Mouse (Mus musculus): ENCODE results near the gene Clpsl2. TPM values are rescaled to one million over a fixed set of nuclear protein-coding genes. Genes with fewer than 3 reads are reported as not detected.

Gene Clpsl2
- not detected in 2 replicates for polyA plus RNA-seq (2016; fragmentation: Nextera tagmentation; extraction: Ambion mirVana)

DNA sequence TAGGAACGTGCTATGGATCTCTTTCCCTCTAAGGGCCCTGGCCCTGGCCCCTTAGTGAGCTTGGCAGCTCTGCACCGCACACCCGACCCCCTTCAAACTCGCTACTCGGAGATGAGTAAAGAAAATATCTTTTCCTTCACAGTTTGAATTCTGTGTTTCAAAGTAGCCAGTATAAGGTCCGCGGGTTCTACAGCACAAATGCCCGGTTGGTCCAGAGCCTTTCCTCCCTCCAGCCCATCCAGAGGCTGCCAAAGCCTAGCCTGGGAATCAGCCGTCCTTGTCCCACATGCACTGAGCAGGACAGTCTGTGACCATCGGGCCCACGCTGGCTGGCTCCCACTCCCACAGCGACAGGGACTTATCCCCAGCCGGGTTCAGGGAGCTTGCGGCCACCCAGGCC lies at the start of gene Clpsl2:
TSS of gene Clpsl2 (plus strand) at position 301 of the 400 bp plus-strand sequence.
- H3K9ac ChIP-seq, result no peak within 1 kb of the TSS
- no peaks in the 10 kb centered on the region for H3K9me3 ChIP-seq (replicated peaks)
- no peak within 1 kb of the TSS for H3K4me2 ChIP-seq
- no peak within 1 kb of the TSS for H3K4me3 ChIP-seq
- 64% methylated on average over 14 of the region's 14 CpGs for WGBS (ENCODE audit: insufficient replicate concordance)
- no peak for ATAC-seq
- H3K36me3 ChIP-seq, result no peaks in the 10 kb centered on the region
- no peaks in the 10 kb centered on the region for H3K4me1 ChIP-seq
- no peak within 1 kb of the TSS for H3K27ac ChIP-seq
- H3K27me3 ChIP-seq (replicated peaks), result peaks cover 13% of the 10 kb centered on the region; the same call in 1 of the 2 replicates

DNA sequence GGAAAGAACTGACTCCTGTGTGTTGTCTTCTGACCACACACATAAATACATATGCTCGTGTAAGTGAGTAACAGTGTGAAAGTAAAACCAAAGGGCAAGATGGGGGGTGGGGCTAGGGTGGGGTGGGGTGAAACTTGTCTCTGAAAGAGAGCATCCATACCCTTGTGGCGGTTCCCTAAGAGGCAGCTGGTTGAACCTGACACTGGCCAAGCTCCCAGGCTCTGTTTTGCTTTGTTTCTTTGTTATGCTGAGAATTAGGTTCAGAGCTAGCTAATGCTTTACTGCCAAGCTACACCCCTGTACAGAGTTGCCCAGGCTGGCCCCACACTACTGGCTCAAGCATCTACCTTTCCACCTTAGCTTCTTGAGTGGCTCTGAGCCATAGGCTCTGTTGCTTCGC lies 48.7 kb upstream of the Clpsl2 start:
- Histone ChIP-seq H3K36me3 (no peaks in the 10 kb centered on the region), H3K4me1 (peaks cover 4% of the 10 kb centered on the region; the same call in 1 of the 2 replicates), H3K27ac (no peak overlapping the region), H3K9ac (no peak overlapping the region), H3K27me3 (replicated peaks) (no peaks in the 10 kb centered on the region; the same call in 1 of the 2 replicates), H3K4me2 (no peak overlapping the region), H3K4me3 (no peak overlapping the region), H3K9me3 (replicated peaks) (no peaks in the 10 kb centered on the region)
- ATAC-seq, result no peak
- WGBS (ENCODE audit: insufficient replicate concordance), result 54% methylated on average over 3 of the region's 3 CpGs

DNA sequence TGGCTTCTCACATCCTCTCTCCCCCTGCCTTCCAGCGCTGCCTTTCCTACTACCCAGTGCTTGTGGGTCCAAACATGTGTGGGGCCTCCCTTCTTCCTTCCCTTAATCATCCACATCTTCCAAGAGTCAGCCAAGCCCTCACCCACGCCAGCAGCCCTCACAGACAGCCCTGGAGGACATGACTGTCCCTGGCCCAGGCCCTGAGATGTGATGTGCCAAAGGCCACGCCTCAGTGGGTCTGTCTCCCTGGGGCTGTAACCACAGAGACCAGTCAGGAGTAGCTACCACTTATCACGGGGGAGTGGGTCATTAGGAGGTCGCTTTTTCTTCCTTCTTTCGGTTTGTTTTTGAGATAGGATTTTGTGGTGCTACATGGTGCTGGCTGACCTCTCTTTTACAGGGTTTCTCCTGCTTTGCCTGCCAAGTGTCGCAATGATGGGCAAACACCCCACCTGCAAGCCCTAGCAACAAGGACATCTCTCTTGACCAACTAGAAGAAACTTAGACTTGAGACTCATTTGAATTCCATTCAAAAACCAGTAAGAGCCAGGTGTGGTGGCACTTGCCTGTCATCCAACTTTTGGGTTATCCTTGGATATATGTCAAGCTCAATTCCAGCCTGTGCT lies 46.9 kb upstream of the Clpsl2 start:
- peaks cover 6% of the 10 kb centered on the region; the same call in 1 of the 2 replicates for H3K4me1 ChIP-seq
- H3K9ac ChIP-seq, result no peak overlapping the region
- H3K27me3 ChIP-seq (replicated peaks), result peaks cover 8% of the 10 kb centered on the region; the same call in 1 of the 2 replicates

DNA sequence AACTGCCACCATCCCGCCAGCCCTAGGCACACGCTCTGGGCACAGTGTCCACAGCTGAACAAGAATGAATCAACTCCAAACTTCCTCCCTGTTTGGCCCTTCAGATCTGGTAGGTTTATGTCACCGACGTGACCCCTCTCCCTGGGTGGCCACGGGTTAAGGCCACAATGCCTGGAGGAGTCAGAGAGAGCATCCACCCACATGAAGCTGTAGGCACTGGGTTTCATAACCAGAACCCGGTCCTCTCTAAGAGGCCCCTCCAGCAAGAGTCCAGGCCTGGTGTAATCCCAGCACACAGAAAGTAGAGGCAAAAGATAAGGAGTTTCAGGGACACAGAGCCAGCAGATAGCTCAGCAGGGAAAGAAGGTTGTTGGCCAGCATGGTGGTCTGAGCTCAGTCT lies 45.0 kb upstream of the Clpsl2 start:
- ATAC-seq, result no peak
- Histone ChIP-seq H3K27ac (no peak overlapping the region), H3K9me3 (replicated peaks) (no peaks in the 10 kb centered on the region), H3K27me3 (replicated peaks) (peaks cover 9% of the 10 kb centered on the region; the same call in 1 of the 2 replicates), H3K9ac (no peak overlapping the region), H3K36me3 (no peaks in the 10 kb centered on the region), H3K4me3 (no peak overlapping the region), H3K4me1 (peaks cover 11% of the 10 kb centered on the region; the same call in 1 of the 2 replicates), H3K4me2 (no peak overlapping the region)
- WGBS (ENCODE audit: insufficient replicate concordance), result 68% methylated on average over 6 of the region's 6 CpGs

More for the DNA sequence above, 46.9 kb upstream of the Clpsl2 start:
- Histone ChIP-seq H3K27ac (no peak overlapping the region), H3K36me3 (no peaks in the 10 kb centered on the region), H3K4me3 (no peak overlapping the region), H3K9me3 (replicated peaks) (no peaks in the 10 kb centered on the region), H3K4me2 (no peak overlapping the region)
- no peak for ATAC-seq
- WGBS (ENCODE audit: insufficient replicate concordance), result 28% methylated on average over 7 of the region's 7 CpGs

DNA sequence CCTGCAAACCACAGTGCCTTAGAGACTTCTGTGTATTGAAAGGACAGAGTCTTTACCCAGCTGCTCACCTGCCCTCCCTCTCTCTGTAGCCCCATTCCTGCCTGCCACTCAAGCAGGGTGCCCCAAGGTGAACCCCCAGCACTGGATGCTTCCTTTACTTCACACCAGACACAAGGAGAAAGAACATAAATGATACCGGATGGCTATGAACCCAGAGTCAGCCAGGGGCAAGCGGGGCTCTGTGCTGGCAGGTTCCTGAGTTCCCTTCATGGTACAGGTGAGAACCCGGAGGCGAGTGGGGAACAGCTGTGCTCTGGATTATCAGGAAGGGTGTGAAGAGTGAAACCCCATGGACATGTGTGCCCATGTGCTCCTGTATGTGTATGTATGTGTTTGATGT lies 43.6 kb upstream of the Clpsl2 start:
- Histone ChIP-seq H3K27ac (no peak overlapping the region), H3K4me2 (no peak overlapping the region), H3K4me1 (peaks cover 12% of the 10 kb centered on the region), H3K4me3 (no peak overlapping the region), H3K27me3 (replicated peaks) (peaks cover 13% of the 10 kb centered on the region), H3K9me3 (replicated peaks) (no peaks in the 10 kb centered on the region), H3K36me3 (no peaks in the 10 kb centered on the region), H3K9ac (no peak overlapping the region)
- ATAC-seq, result no peak
- 72% methylated on average over 4 of the region's 4 CpGs for WGBS (ENCODE audit: insufficient replicate concordance)

DNA sequence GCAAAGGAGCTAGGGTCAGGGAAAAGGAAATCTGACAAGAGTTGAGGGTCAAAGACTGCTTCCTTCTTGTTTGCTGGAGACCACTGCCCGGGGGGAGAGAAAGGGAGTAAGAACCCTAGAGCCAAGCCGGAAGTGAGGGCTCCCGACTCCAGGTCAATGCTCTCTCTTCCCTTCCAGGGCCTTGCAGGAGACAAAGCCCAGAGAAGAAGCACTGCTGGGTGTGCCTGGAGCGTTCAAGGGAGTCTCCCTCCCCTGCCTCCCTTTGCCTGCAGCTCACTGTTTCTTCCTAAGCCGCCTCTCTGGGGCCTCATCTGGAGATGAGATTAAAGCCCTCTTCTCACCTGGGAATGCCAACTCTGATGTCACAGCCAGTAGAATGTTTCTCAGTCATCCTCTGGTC lies 42.3 kb upstream of the Clpsl2 start:
- Histone ChIP-seq H3K9ac (no peak overlapping the region), H3K4me1 (peaks cover 24% of the 10 kb centered on the region), H3K27me3 (replicated peaks) (peaks cover 24% of the 10 kb centered on the region), H3K9me3 (replicated peaks) (no peaks in the 10 kb centered on the region), H3K4me2 (no peak overlapping the region), H3K4me3 (no peak overlapping the region), H3K36me3 (no peaks in the 10 kb centered on the region), H3K27ac (0 out of 2 replicates have a peak overlapping the region, but pooled peaks have one; percentile 32)
- 28% methylated on average over 5 of the region's 5 CpGs for WGBS (ENCODE audit: insufficient replicate concordance)
- ATAC-seq, result no peak

DNA sequence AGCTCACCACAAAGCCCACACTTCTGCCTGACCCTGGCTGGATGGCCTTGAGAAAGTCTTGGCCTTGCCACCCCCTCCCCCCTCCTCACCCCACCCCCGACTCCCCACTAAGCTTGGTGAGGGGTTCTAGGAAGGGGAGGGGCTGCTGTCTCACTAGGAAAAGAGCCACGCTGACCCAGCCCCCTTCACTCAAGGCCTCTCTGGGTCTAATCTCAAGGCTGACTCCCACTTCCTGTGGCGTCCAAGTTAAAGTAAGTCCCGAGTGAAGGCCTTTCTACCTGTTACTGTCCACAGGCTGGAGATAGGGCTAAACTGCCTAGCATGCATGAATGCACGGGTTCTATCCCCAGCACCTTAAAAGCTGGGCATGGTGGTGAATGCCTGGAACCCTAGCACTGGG lies 41.7 kb upstream of the Clpsl2 start:
- Histone ChIP-seq H3K27ac (0 out of 2 replicates have a peak overlapping the region, but pooled peaks have one; percentile 32), H3K4me1 (peaks cover 25% of the 10 kb centered on the region), H3K36me3 (no peaks in the 10 kb centered on the region), H3K9ac (no peak overlapping the region), H3K27me3 (replicated peaks) (peaks cover 25% of the 10 kb centered on the region), H3K4me3 (no peak overlapping the region), H3K4me2 (no peak overlapping the region), H3K9me3 (replicated peaks) (no peaks in the 10 kb centered on the region)
- 13% methylated on average over 5 of the region's 5 CpGs for WGBS (ENCODE audit: insufficient replicate concordance)
- no peak for ATAC-seq

DNA sequence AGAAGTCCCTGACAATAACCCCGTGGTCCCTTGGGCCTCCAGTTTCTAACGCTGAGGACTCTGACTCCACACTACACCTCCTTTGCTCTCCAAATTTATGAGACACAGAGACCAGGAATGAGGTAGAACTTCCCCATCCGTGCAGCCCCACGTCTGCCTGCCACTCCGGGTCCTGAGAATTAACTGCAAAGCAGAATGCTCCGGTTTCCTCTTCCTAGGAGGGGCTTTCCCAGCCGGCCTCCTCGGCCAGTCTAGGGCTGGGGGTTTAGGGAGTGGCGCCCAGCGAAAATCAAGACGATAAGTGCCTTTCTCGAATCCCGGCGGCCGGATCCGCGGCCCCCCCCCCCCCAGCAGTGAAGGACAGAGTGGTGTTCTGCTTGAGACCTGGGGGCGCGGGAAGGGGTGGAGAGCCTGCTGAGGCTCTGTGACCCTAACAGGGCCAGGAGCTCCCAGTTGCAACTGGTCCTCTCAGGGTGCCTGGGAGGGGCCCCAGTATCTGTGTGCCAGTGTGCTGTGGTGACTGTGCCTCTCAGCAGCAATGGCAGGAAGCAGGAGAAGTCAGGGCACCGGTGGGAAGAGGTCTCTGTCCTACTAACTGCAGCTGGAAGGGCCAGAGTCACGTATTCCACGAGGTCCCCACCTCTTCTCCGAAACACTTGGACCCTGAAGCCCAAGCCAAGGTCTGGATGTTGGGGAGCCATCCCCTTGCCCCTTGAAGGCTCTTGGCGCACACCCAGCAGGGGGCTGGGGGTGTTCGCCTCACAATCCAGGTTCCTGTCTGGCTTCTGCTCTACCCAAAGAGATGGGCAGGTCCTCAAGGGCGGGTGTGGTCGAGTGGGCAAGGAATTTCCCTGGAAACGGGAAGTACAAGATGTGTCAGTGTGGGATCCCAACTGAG lies 38.5 kb upstream of the Clpsl2 start:
- peak overlapping the region; percentile 37 for H3K4me2 ChIP-seq
- no peaks in the 10 kb centered on the region for H3K36me3 ChIP-seq
- no peaks in the 10 kb centered on the region for H3K9me3 ChIP-seq (replicated peaks)
- 7% methylated on average over 28 of the region's 28 CpGs for WGBS (ENCODE audit: insufficient replicate concordance)
- H3K27me3 ChIP-seq (replicated peaks), result peaks cover 53% of the 10 kb centered on the region
- peak overlapping the region; percentile 24; the same call in 1 of the 2 replicates for H3K27ac ChIP-seq
- ATAC-seq, result no peak
- no peak overlapping the region for H3K9ac ChIP-seq
- no peak overlapping the region for H3K4me3 ChIP-seq
- H3K4me1 ChIP-seq, result peaks cover 39% of the 10 kb centered on the region

DNA sequence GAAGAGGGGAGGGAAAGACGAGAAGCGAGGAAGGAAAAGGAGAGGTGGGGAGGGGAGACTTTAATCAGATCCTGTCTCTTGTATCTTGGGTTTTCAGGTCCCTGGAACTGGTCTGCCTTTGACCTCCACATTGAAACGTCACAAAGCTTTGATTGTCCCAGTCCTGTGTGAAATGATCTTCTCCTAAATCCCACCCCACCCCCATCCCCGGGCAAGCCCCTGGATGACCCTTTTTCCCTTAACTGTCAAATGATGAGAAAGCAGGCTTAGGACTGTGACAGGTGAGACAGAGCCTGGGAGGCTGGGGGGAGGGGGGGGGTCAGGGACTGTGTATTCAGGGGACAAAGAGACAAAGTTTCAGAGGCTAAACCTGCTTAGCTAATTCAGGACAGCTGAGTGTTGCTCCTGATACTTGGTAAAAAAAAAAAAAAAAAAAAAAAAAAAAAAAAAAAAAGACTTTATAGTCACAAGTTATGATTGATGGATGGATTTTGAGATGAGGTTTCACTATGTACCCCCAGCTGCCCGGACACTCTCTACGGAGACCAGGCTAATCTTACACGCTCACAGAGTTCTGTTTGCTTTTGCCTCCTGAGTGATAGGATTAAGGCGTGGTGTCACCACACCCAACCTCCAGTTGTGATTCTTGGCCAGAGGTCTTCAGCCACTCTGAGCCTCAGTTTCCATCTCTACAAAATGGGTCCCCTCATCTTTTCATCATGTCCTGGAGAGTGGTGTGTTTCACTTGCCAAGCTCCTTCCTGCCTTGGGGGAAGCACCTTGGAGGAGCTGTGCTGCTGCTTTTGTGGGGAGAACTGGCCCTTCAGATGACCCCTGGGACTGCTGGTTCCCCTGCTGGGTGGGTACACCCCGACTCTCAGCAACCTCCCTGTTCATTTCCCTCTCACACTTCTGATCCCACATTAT lies 37.3 kb upstream of the Clpsl2 start:
- 17% methylated on average over 9 of the region's 9 CpGs for WGBS (ENCODE audit: insufficient replicate concordance)
- H3K4me3 ChIP-seq, result no peak overlapping the region
- no peaks in the 10 kb centered on the region for H3K36me3 ChIP-seq
- ATAC-seq, result no peak
- no peaks in the 10 kb centered on the region for H3K9me3 ChIP-seq (replicated peaks)
- no peak overlapping the region for H3K9ac ChIP-seq
- no peak overlapping the region for H3K27ac ChIP-seq
- no peak overlapping the region for H3K4me2 ChIP-seq
- H3K27me3 ChIP-seq (replicated peaks), result peaks cover 61% of the 10 kb centered on the region
- peaks cover 43% of the 10 kb centered on the region for H3K4me1 ChIP-seq

DNA sequence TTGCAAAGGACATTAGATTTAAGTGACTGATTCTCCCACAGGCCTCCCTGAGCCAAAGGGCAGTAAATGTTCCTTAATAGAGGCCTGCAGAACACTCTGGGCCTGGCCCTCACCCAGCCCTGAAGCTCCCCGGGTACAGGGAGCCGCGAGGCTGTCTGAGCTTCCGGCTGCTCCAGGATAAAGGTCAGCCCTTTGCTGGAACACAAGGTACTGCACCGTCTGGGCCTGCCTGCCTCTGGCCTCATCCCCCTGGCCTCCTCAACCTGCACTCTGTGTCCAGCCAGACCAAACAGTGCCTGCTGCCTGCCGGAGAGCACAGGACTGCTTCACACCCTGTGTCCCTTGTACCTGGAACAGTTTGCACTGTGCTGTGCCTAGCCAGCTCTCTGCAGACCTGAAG lies 36.5 kb upstream of the Clpsl2 start:
- H3K36me3 ChIP-seq, result no peaks in the 10 kb centered on the region
- H3K4me3 ChIP-seq, result no peak overlapping the region
- WGBS (ENCODE audit: insufficient replicate concordance), result 41% methylated on average over 6 of the region's 6 CpGs
- H3K27me3 ChIP-seq (replicated peaks), result peaks cover 63% of the 10 kb centered on the region
- no peak overlapping the region for H3K27ac ChIP-seq
- H3K9ac ChIP-seq, result no peak overlapping the region
- 0 out of 2 replicates have a peak, but pooled peaks have one; percentile 27 for ATAC-seq
- no peak overlapping the region for H3K4me2 ChIP-seq
- H3K4me1 ChIP-seq, result peaks cover 42% of the 10 kb centered on the region
- H3K9me3 ChIP-seq (replicated peaks), result no peaks in the 10 kb centered on the region

DNA sequence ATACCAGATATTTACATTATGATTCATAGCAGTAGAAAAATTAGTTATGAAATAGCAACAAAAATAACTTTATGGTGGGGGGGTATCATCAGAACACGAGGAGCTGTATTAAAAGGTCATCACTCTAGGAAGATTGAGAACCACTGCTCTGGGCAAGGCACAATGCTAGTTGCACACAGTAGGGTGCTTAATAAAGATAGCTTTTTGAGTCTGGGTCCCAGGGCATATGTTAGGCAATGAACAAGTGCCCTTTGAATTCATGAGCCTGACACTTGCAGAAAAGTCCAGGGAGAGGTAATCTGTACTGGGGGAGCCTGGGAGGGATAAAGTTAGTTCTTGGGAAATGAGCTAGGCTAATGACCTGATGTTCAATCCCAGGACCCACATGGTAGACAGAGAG lies 35.9 kb upstream of the Clpsl2 start:
- peaks cover 70% of the 10 kb centered on the region for H3K27me3 ChIP-seq (replicated peaks)
- H3K4me1 ChIP-seq, result peaks cover 47% of the 10 kb centered on the region
- no peak for ATAC-seq

More for the DNA sequence above, 35.9 kb upstream of the Clpsl2 start:
- Histone ChIP-seq H3K9me3 (replicated peaks) (no peaks in the 10 kb centered on the region), H3K4me2 (no peak overlapping the region), H3K4me3 (no peak overlapping the region), H3K27ac (no peak overlapping the region), H3K36me3 (no peaks in the 10 kb centered on the region), H3K9ac (no peak overlapping the region)
- WGBS (ENCODE audit: insufficient replicate concordance), result 44% methylated on average over 1 of the region's 1 CpGs

All from liver, embryonic 12.5 days (tissue).